Mouse (Mus musculus): ENCODE results near the gene Osbp2.
A peak's percentile ranks its signal among the peaks of the same experiment; 100 is the strongest.

Gene Osbp2

GRCm38 (mm10) chr11:3862661-3863453 is 846 bp downstream of the Osbp2 start:
- DNase-seq, result peak in 1 of 2 experiments; percentile 49

GRCm38 (mm10) chr11:3860361-3860760 is 3.3 kb downstream of the Osbp2 start:
- DNase-seq, result peak in 1 of 2 experiments; percentile 7

- DNase-seq, result no peak
These were observed 3.9 kb downstream of the Osbp2 start for GRCm38 (mm10) chr11:3859778-3860177.

- no peak for DNase-seq
These were observed 5.8 kb downstream of the Osbp2 start for GRCm38 (mm10) chr11:3857902-3858301.

GRCm38 (mm10) chr11:3855846-3856245 is 7.9 kb downstream of the Osbp2 start:
- peak in 1 of 2 experiments; percentile 11 for DNase-seq

GRCm38 (mm10) chr11:3854156-3854555 is 9.5 kb downstream of the Osbp2 start:
- peak; percentile 12 to 48 for DNase-seq

- DNase-seq, result peak; percentile 96 to 98
These were observed 10.1 kb downstream of the Osbp2 start for GRCm38 (mm10) chr11:3853481-3854034.

GRCm38 (mm10) chr11:3853031-3853430 is 10.7 kb downstream of the Osbp2 start:
- peak; percentile 33 to 45 for DNase-seq

- DNase-seq, result peak; percentile 25 to 26
These were observed 11.8 kb downstream of the Osbp2 start for GRCm38 (mm10) chr11:3851872-3852271.

- DNase-seq, result peak; percentile 13 to 29
These were observed 12.9 kb downstream of the Osbp2 start for GRCm38 (mm10) chr11:3850746-3851277.

- no peak for DNase-seq
These were observed 13.4 kb downstream of the Osbp2 start for GRCm38 (mm10) chr11:3850315-3850614.

- peak; percentile 39 to 49 for DNase-seq
These were observed 14.0 kb downstream of the Osbp2 start for GRCm38 (mm10) chr11:3849469-3850314.

- DNase-seq, result peak; percentile 20 to 24
These were observed 17.4 kb downstream of the Osbp2 start for GRCm38 (mm10) chr11:3846351-3846750.

GRCm38 (mm10) chr11:3843943-3844734 is 19.6 kb downstream of the Osbp2 start:
- peak; percentile 38 to 44 for DNase-seq

GRCm38 (mm10) chr11:3835271-3835670 is 28.4 kb downstream of the Osbp2 start:
- peak; percentile 15 to 16 for DNase-seq

- DNase-seq, result peak; percentile 64 to 66
These were observed 29.1 kb downstream of the Osbp2 start for GRCm38 (mm10) chr11:3834421-3835098.

GRCm38 (mm10) chr11:3833544-3834420 is 29.9 kb downstream of the Osbp2 start:
- DNase-seq, result peak; percentile 62 to 74

GRCm38 (mm10) chr11:3832193-3832901 is 31.4 kb downstream of the Osbp2 start:
- DNase-seq, result peak; percentile 72 to 77

- peak; percentile 61 to 67 for DNase-seq
These were observed 34.0 kb downstream of the Osbp2 start for GRCm38 (mm10) chr11:3829736-3830135.

- no peak for DNase-seq
These were observed 39.6 kb downstream of the Osbp2 start for GRCm38 (mm10) chr11:3824138-3824537.

All from cerebellum, postnatal 14 days (tissue).